Mouse (Mus musculus): ENCODE data around the gene Manba. TPM values are rescaled to one million over a fixed set of nuclear protein-coding genes. Genes with fewer than 3 reads are reported as not detected.
A peak's percentile ranks its signal among the peaks of the same experiment; 100 is the strongest.

Gene Manba
- polyA plus RNA-seq, 1 experiment from 2014 or later = 44.5 TPM

DNA sequence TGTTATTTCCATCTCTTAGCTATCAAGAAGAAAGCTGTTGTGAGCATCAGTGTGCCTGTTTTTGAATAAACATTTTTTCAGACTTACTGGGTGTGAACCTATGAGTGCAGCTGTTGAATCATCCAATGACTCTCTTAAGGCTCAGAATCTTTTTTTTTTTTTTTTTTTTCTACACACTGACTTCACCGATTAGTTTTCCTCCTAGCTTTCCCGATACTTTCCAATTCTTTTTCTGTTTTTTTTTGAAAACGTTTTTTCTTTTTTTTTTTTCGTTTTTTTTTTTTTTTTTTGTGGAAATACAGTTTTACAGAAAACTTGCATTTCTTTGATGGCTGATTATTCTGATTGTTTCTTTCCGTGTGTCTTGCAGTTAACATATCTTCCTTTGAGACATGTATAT is 67.5 kb downstream of the Manba start:
- no peak overlapping the region for H3K27ac ChIP-seq (replicated peaks in 1 of 2; ENCODE audit: control insufficient read depth in 1 of 2, insufficient read depth in 1 of 2, low read depth in 2 of 2, low read length in 2 of 2)
- no peak overlapping the region for H3K9ac ChIP-seq (ENCODE audit: low read length)
- no peak overlapping the region for H3K4me3 ChIP-seq (ENCODE audit: control insufficient read depth in 1 of 2, insufficient read depth in 1 of 2, low read depth in 1 of 2, low read length in 2 of 2)
- no peak for ATAC-seq (ENCODE audit: insufficient number of reproducible peaks, insufficient read depth, low FRiP score, low read depth)
- 78% methylated on average over 5 of the region's 5 CpGs for WGBS
- H3K9me3 ChIP-seq (ENCODE audit: control insufficient read depth, low read length) = no peaks in the 10 kb centered on the region
- H3K36me3 ChIP-seq (ENCODE audit: control insufficient read depth, insufficient read depth, low read length) = peaks cover 50% of the 10 kb centered on the region
- H3K4me1 ChIP-seq (ENCODE audit: control insufficient read depth in 2 of 2, insufficient read depth in 2 of 2, low read length in 2 of 2) = no peaks in the 10 kb centered on the region
- H3K27me3 ChIP-seq (ENCODE audit: control insufficient read depth, insufficient read depth, low read length) = no peaks in the 10 kb centered on the region
- no peak overlapping the region for H3K4me2 ChIP-seq (ENCODE audit: low read length)

DNA sequence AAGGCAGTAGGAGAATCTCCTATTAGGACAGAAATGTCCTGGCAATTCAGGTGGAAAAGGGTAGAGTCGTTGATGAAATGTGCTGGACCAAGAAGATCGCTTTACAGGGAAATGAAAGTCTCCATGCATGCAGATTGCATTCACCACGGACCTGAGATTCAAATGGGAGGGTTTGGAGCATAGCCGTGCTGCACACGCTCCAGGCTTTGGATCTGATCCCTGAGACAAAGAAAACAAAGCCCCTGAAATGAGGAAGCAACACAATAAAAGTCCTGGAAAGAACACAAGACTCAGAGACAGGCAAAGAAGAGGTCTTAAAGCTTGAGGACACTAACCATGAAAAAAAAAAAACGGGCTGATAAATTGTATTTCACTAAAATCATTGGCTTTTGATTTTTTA is 69.8 kb downstream of the Manba start:
- Histone ChIP-seq H3K9me3 (ENCODE audit: control insufficient read depth, low read length) (no peaks in the 10 kb centered on the region), H3K27ac (replicated peaks in 1 of 2; ENCODE audit: control insufficient read depth in 1 of 2, insufficient read depth in 1 of 2, low read depth in 2 of 2, low read length in 2 of 2) (no peak overlapping the region)
- 80% methylated on average over 6 of the region's 6 CpGs for WGBS

DNA sequence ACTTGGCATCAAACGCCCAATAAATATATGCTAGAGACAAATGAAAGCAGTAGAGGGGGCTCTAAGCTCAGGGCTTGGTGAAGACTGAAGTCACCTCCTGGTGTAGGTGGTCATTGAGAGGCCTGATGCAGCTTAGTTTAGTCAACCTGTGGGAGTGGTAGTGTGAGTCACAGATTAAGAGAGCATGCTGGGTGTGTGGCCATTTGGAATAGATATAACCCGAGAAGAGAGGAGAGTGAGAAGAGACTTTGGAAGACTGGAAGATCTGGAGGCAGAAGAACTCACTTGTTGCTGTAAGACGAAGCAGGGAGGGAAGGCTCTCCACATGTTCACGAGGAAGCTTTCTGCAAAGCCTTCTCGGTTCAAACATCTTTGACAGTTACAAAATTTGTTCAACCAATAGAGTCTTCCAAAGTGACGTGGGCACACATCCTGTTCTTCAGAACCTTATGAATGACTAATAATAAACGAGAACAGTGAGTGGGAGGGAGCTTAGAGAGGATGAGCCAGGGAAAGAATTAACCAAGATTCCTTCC is 70.7 kb downstream of the Manba start:
- H3K4me1 ChIP-seq (ENCODE audit: control insufficient read depth in 2 of 2, insufficient read depth in 2 of 2, low read length in 2 of 2) = no peaks in the 10 kb centered on the region
- no peak for ATAC-seq (ENCODE audit: insufficient number of reproducible peaks, insufficient read depth, low FRiP score, low read depth)
- H3K9me3 ChIP-seq (ENCODE audit: control insufficient read depth, low read length) = no peaks in the 10 kb centered on the region
- H3K4me2 ChIP-seq (ENCODE audit: low read length) = no peak overlapping the region
- no peak overlapping the region for H3K27ac ChIP-seq (replicated peaks in 1 of 2; ENCODE audit: control insufficient read depth in 1 of 2, insufficient read depth in 1 of 2, low read depth in 2 of 2, low read length in 2 of 2)
- WGBS = 64% methylated on average over 7 of the region's 7 CpGs
- H3K27me3 ChIP-seq (ENCODE audit: control insufficient read depth, insufficient read depth, low read length) = no peaks in the 10 kb centered on the region
- no peak overlapping the region for H3K4me3 ChIP-seq (ENCODE audit: control insufficient read depth in 1 of 2, insufficient read depth in 1 of 2, low read depth in 1 of 2, low read length in 2 of 2)
- H3K9ac ChIP-seq (ENCODE audit: low read length) = no peak overlapping the region
- peaks cover 43% of the 10 kb centered on the region for H3K36me3 ChIP-seq (ENCODE audit: control insufficient read depth, insufficient read depth, low read length)

More for the DNA sequence above, 69.8 kb downstream of the Manba start:
- Histone ChIP-seq H3K9ac (ENCODE audit: low read length) (no peak overlapping the region), H3K4me2 (ENCODE audit: low read length) (no peak overlapping the region), H3K4me3 (ENCODE audit: control insufficient read depth in 1 of 2, insufficient read depth in 1 of 2, low read depth in 1 of 2, low read length in 2 of 2) (no peak overlapping the region), H3K27me3 (ENCODE audit: control insufficient read depth, insufficient read depth, low read length) (no peaks in the 10 kb centered on the region), H3K36me3 (ENCODE audit: control insufficient read depth, insufficient read depth, low read length) (peaks cover 41% of the 10 kb centered on the region), H3K4me1 (ENCODE audit: control insufficient read depth in 2 of 2, insufficient read depth in 2 of 2, low read length in 2 of 2) (no peaks in the 10 kb centered on the region)
- no peak for ATAC-seq (ENCODE audit: insufficient number of reproducible peaks, insufficient read depth, low FRiP score, low read depth)

DNA sequence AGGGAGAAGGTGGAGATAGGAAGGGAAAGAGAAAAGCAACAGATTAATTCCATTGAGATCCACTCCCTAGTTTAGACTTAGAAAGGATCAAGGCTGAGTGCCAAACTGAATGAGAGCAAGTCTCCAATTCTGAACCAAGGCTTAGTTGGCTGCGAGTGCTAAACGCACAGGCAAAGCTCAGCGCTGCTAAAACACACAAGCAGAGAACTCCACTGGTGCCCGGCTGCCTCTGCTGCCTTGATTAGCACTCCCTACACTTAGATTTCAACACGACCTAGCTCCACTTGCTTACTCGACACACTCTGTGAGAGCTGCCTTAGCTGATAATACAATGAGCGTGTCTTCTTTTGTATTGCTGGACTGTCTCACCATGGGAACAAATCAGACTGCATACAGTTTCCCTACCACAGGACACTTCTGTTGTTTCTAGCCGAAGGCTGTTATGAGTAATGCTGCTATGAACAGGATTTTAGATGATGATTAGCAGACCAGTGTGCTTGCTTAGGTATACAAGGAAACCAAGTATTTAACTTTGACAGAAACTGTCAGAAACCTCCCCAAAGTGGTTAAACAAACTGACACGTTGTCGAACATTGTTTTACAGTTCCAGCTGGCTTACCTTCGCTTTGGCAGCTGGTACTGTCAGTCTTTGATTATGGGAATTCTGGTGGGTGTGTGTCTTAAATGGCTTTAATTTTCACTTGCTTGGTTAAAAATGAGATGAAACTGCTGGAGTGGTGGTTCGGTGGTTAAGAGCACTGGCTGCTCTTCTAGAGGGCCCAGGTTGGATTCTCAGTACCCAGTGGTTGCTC is 71.6 kb downstream of the Manba start:
- Histone ChIP-seq H3K27me3 (ENCODE audit: control insufficient read depth, insufficient read depth, low read length) (no peaks in the 10 kb centered on the region), H3K9me3 (ENCODE audit: control insufficient read depth, low read length) (no peaks in the 10 kb centered on the region), H3K27ac (replicated peaks in 1 of 2; ENCODE audit: control insufficient read depth in 1 of 2, insufficient read depth in 1 of 2, low read depth in 2 of 2, low read length in 2 of 2) (no peak overlapping the region), H3K36me3 (ENCODE audit: control insufficient read depth, insufficient read depth, low read length) (peaks cover 38% of the 10 kb centered on the region), H3K4me1 (ENCODE audit: control insufficient read depth in 2 of 2, insufficient read depth in 2 of 2, low read length in 2 of 2) (no peaks in the 10 kb centered on the region), H3K4me3 (ENCODE audit: control insufficient read depth in 1 of 2, insufficient read depth in 1 of 2, low read depth in 1 of 2, low read length in 2 of 2) (no peak overlapping the region), H3K4me2 (ENCODE audit: low read length) (no peak overlapping the region), H3K9ac (ENCODE audit: low read length) (no peak overlapping the region)
- 86% methylated on average over 12 of the region's 12 CpGs for WGBS
- ATAC-seq (ENCODE audit: insufficient number of reproducible peaks, insufficient read depth, low FRiP score, low read depth) = no peak

DNA sequence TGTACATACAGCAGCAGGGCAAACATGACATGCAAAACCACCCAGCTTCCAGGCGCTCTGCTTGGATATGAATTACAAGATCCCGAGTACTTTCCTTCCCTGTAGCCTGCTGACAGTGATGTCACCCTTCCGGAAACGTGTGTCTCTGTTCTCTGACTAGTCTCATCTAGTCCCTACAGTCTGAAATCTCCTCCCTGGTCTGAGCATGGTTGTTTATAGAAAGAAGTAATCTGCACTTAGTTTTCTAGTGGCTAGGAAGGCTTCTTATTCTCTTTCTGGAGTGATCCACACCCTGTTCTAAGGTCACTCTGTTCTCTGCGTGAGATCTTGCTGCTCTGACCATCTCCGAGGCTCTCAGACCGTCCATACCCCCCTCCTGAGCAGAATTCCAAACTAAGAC is 76.6 kb downstream of the Manba start:
- Histone ChIP-seq H3K27me3 (ENCODE audit: control insufficient read depth, insufficient read depth, low read length) (no peaks in the 10 kb centered on the region), H3K9me3 (ENCODE audit: control insufficient read depth, low read length) (no peaks in the 10 kb centered on the region), H3K4me3 (ENCODE audit: control insufficient read depth in 1 of 2, insufficient read depth in 1 of 2, low read depth in 1 of 2, low read length in 2 of 2) (no peak overlapping the region), H3K36me3 (ENCODE audit: control insufficient read depth, insufficient read depth, low read length) (peaks cover 38% of the 10 kb centered on the region), H3K9ac (ENCODE audit: low read length) (no peak overlapping the region), H3K4me2 (ENCODE audit: low read length) (no peak overlapping the region), H3K4me1 (ENCODE audit: control insufficient read depth in 2 of 2, insufficient read depth in 2 of 2, low read length in 2 of 2) (peaks cover 5% of the 10 kb centered on the region in 2 experiments; a peak in 2 of 4 replicates), H3K27ac (replicated peaks in 1 of 2; ENCODE audit: control insufficient read depth in 1 of 2, insufficient read depth in 1 of 2, low read depth in 2 of 2, low read length in 2 of 2) (no peak overlapping the region)
- no peak for ATAC-seq (ENCODE audit: insufficient number of reproducible peaks, insufficient read depth, low FRiP score, low read depth)
- 70% methylated on average over 7 of the region's 7 CpGs for WGBS

DNA sequence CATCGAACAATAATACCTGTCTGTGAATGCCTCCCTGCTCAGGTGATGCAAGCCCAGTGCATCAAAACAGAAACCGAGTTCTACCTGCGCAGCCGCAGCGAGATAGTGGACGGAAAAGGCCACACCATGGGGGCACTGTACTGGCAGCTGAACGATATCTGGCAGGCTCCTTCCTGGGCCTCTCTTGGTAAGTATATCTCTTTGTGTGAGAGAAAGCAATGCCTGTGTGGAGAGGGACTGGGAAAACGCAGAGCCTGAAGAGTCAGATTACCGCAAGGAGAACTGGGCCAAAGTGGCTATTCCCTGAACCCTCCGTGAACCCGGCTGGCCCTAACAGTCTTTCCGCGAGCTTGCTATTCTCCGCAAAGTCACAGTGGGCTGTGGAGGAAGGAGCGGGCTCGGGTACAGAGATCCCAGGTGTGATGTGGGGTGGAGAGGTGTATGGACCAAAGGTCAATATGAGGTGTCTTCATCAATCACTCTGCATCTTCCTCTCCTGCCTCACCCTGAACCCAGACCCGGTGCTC is 77.8 kb downstream of the Manba start:
- H3K4me3 ChIP-seq (ENCODE audit: control insufficient read depth in 1 of 2, insufficient read depth in 1 of 2, low read depth in 1 of 2, low read length in 2 of 2) = no peak overlapping the region
- no peak overlapping the region for H3K4me2 ChIP-seq (ENCODE audit: low read length)
- 52% methylated on average over 17 of the region's 17 CpGs for WGBS
- H3K27me3 ChIP-seq (ENCODE audit: control insufficient read depth, insufficient read depth, low read length) = no peaks in the 10 kb centered on the region
- peak overlapping the region in 1 of 2 experiments; percentile 35; a peak in 1 of 4 replicates for H3K27ac ChIP-seq (replicated peaks in 1 of 2; ENCODE audit: control insufficient read depth in 1 of 2, insufficient read depth in 1 of 2, low read depth in 2 of 2, low read length in 2 of 2)
- H3K36me3 ChIP-seq (ENCODE audit: control insufficient read depth, insufficient read depth, low read length) = peaks cover 34% of the 10 kb centered on the region
- H3K9ac ChIP-seq (ENCODE audit: low read length) = peak overlapping the region; percentile 42
- H3K4me1 ChIP-seq (ENCODE audit: control insufficient read depth in 2 of 2, insufficient read depth in 2 of 2, low read length in 2 of 2) = peaks cover 7 to 12% of the 10 kb centered on the region in 2 experiments; a peak in 3 of 4 replicates
- ATAC-seq (ENCODE audit: insufficient number of reproducible peaks, insufficient read depth, low FRiP score, low read depth) = no peak
- H3K9me3 ChIP-seq (ENCODE audit: control insufficient read depth, low read length) = no peaks in the 10 kb centered on the region

DNA sequence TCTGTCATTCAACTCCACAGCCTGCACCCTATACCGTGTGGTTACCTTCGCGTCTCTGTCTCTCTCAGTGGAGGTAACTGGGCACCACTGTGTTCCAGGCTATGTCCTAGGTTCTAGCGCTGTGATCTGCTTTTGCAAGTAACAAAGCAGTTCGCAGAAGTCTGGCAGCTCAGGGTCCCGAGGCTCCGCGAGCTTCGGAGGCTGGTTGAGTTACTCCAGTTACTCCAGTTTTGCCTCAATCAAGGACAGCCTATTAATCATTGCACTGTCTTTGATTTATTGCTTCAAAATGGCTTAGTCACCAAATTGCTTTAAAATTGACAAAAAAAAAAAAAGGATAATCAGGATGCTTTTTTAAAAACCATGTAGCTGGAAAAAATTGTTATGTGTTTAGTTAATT is 79.3 kb downstream of the Manba start:
- Histone ChIP-seq H3K27ac (replicated peaks in 1 of 2; ENCODE audit: control insufficient read depth in 1 of 2, insufficient read depth in 1 of 2, low read depth in 2 of 2, low read length in 2 of 2) (no peak overlapping the region), H3K9me3 (ENCODE audit: control insufficient read depth, low read length) (no peaks in the 10 kb centered on the region), H3K9ac (ENCODE audit: low read length) (no peak overlapping the region), H3K36me3 (ENCODE audit: control insufficient read depth, insufficient read depth, low read length) (peaks cover 30% of the 10 kb centered on the region), H3K4me3 (ENCODE audit: control insufficient read depth in 1 of 2, insufficient read depth in 1 of 2, low read depth in 1 of 2, low read length in 2 of 2) (no peak overlapping the region), H3K4me1 (ENCODE audit: control insufficient read depth in 2 of 2, insufficient read depth in 2 of 2, low read length in 2 of 2) (peaks cover 9 to 21% of the 10 kb centered on the region in 2 experiments), H3K4me2 (ENCODE audit: low read length) (no peak overlapping the region), H3K27me3 (ENCODE audit: control insufficient read depth, insufficient read depth, low read length) (no peaks in the 10 kb centered on the region)
- 87% methylated on average over 9 of the region's 9 CpGs for WGBS
- ATAC-seq (ENCODE audit: insufficient number of reproducible peaks, insufficient read depth, low FRiP score, low read depth) = no peak
